Mouse (Mus musculus): ENCODE measurements at regions not wholly inside any gene's neighbourhood (a gene's known extent, or its start where the extent isn't known, plus 50 kb on each side); places are given as distances from the start of the nearest gene placed in this dataset.

DNA sequence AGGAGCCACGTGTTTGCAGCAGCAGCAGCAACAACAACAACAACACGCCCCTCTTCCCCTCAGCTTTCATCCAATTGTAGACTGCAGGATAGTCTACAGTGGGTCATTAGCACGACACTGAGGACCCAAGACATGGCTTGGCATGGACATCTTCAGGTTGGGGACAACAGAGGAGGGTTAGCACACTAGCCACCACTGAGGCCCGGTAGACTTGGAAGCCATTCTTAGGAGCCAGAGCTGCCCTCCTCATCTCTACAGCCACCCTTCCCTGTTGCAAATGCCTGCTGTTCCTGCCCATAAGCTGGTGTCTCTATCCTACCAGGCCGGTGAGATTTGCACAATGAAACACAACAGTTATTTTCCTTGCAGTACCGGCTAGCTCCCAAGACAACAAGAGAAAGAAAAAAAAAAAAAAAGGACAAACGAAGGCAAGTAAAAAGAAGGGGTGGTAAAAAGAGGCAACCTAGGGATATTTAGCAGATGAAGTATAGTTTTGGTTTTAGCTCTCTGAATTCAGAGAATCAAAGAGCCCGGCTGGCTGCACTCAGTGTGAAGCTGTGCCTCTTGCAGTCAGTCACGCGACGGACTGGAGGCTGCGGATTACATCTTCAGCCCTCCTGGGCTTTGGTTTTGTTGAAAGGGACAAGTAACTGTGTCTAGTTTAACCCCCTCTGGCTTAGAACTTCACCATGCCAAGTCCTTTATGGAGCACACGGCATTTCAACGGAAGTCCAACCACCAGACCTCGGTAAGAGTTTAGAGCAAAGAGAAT is 421.9 kb upstream of the Mki67 start:
- no peak for DNase-seq
- intact Hi-C loops (cut with DNase I) = no loop called here

DNA sequence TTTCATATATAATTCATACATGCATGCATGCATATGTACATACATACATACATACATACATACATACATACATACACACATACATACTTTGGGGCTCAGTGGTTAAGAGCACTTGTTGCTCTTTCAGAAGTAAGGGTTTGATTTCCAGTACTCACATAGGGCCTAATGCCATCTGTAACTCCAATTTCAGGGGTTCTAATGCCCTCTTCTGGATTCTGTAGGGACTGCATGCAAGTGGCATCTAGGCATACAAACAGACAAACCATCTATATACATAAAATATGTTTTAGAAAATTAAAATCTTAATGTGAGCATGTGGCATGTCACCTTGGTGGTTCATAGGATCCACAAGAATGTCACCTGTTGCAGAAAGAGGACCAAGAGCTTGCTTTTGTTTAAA is 426.7 kb upstream of the Mki67 start:
- no peak for DNase-seq
- intact Hi-C loops (cut with DNase I) = loop anchor here (5.0 kb wide), 1 partner anchor 306 kb away; no protein-coding TSS in a partner anchor

DNA sequence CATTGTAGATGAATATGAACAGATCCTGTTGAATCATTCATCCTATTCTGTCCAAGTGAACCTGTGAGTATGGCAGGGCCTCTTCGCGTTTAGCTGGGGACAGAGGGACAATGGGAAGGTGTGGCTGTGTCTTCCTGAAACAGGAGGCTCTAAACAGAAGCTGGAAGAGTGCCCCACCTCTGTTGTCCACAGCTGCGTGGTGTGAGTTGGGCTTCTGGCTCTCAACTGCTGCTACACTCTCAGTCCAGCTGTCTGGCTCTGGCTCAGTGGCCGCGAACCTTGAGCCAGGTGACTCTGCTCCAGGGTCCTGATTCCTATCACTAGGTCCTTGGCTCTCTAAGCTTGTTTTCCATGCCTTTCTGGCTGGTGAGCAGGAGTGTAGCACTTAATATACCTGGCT is 434.0 kb upstream of the Mki67 start:
- intact Hi-C loops (cut with DNase I) = loop anchor here (2.0 to 5.0 kb wide), 2 partner anchors 332 to 1171 kb away; no protein-coding TSS in a partner anchor
- DNase-seq = no peak

DNA sequence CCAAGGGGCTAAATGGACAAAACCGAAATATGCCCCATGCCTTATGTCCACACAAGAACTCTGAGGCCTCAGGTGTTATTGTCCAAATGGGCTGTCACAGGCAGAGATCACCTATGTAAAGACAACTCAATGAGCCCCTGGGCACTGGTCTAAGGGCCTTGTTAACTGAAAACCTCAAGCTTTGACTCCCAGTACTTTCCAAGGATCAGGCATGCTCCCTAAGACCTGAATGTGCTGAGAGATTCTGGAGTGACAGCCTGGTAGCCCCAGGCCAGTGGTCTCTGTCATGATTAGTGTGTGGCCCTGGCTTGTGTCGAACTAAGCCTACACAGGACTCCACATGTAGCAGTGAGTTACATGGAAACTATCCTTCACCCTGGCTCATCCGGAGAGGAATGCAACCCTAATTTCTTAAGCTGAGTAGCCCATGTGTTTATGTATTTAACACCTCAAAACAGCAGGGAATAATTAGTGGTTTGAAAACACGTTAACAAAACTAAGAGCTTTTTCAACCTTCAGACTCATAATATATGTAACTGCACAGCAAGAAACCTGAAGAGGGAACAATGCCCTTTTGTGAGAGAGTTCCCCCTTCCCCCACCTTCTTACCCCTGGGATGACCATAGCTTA is 435.3 kb upstream of the Mki67 start:
- intact Hi-C loops (cut with DNase I) = loop anchor here (2.0 to 5.0 kb wide), 2 partner anchors 331 to 1169 kb away; no protein-coding TSS in a partner anchor
- DNase-seq = no peak

DNA sequence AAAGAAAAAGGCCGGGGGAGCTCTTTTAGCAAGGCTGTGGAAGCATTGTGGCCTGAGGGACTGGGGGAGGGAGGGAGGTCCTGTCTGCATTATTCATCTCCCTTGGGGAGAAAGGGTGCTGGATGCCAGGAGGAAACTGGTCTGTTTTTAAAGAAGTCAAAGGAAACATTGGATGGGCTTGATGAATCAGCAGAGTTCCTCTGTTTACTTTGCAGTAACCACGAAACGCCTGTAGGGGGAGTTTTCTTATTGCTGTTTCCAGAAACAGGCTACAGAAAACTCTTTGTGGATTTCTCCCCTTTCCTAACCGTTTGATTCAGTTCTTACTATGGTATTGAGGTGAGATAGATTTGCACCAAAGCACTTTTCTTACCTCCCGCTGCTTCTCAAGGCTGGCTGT is 436.3 kb upstream of the Mki67 start:
- intact Hi-C loops (cut with DNase I) = loop anchor here (2.0 to 5.0 kb wide), 2 partner anchors 92 to 330 kb away; no protein-coding TSS in a partner anchor

DNA sequence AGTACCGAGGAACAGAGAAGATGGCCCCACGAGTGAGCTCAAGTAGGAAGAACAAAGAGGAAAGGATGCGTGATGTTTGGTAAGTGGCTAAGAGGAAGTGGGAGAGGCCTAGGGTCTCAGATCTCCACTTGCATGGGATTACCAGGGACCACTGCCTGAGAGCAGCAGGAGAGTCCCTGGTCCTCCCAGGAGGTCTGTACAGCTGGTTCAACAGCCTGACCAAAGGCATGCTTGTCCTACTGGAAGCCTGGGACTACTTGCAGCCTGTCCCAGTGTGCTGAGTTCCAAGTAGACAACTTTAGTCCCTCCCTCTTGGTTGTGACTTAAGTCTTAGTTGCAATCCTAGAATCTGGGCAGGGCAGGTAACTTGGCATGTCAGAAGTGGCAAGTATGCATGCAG is 437.5 kb upstream of the Mki67 start:
- intact Hi-C loops (cut with DNase I) = loop anchor here (2.0 to 5.0 kb wide), 2 partner anchors 93 to 329 kb away; no protein-coding TSS in a partner anchor
- DNase-seq = no peak

More for the DNA sequence above, 436.3 kb upstream of the Mki67 start:
- DNase-seq = peak; percentile 63 to 65

DNA sequence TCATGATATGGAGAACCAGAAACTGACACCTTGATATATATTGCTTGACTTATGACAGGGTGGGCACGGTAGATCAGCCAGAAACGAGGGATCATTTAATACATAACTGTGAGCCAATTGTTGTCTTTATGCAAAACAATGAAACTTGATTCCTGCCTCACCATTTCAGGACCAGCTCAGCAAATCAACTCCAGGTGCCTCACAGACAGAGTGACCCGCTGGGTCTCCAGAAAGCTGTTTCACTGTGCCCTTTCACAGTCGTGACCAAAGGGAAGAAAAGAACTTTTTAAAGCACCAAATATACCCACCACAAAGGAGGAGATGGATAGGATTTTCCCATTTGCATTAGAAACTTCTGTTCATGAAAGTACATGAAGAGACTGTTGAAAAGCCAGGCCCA is 443.0 kb upstream of the Mki67 start:
- DNase-seq = no peak
- intact Hi-C loops (cut with DNase I) = no loop called here

DNA sequence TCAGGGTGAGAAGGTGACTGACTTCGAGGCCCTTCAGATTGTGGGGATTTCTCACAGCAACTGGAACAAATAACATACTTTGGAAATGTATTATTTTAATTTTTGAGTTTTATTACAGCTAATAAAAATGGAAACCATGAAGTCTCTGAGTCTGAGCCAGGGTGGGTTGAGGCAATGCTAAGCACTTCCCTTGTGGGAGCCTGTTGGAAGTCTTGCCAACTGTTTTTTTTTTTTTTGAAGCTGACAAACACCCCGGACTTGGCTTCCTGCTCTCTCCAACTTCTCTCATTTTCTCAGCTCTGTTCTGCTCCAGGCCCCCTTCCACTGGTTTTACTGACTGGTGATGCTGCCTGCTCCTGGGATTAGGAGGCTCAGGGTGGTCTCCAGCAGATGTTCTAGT is 445.4 kb upstream of the Mki67 start:
- intact Hi-C loops (cut with DNase I) = no loop called here
- no peak for DNase-seq

DNA sequence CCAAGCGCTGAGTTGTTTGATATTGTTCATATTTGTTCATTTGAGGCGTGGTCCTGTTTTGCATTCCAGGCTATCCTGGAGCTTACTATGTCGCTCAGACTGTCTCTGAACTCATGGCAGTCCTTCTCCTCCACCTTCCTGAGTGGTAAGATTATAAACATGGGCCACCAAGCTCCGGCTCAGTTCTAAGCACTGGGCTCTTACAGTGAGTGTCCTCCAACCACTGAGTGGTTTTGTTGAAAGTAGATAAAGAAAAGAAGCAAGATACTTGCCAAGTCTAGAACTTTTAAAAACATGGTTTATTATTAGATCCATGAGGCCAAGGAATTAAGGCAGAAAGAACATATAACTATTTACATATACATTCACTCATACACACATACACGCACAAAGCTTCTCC is 448.7 kb upstream of the Mki67 start:
- intact Hi-C loops (cut with DNase I) = no loop called here
- DNase-seq = no peak

DNA sequence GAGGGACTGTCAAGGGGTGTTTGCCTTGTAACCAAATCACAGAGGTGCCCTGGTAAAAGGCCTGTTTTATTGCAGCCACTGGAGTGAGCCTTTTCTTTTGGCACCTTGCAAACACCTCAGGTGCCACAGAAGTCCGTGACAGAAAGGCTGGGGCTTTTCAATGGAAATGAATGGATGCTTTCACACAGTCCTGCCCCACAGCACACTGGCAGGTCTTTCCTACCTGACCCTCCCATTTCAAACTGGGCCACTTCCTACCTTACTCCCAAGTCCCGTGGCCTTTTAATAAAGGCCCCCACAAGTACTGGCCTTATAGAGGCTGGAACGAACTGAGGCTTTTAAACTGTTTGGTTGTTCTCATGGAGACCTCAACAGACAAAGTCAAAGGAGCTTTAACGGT is 453.1 kb upstream of the Mki67 start:
- intact Hi-C loops (cut with DNase I) = no loop called here

DNA sequence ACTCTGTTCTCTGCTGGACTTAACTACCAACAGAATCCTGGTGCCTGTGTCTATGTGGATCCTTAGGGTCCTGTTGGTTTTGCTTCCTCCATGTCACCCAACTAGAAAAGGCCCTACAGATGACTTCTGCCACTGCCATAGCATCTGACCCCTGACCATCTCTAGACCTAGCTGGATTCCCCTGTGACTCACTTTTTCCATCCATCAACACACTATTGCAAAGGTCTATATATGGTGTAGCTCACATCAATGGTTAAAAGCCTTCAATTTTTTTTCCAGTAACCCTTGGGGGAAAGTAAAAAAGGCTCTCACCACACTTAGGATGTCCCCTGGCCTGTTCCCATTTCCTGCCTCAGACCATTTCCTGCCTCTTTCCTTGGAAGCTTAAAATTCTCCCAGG is 460.2 kb upstream of the Mki67 start:
- intact Hi-C loops (cut with DNase I) = no loop called here
- DNase-seq = no peak

More for the DNA sequence above, 453.1 kb upstream of the Mki67 start:
- DNase-seq = no peak

DNA sequence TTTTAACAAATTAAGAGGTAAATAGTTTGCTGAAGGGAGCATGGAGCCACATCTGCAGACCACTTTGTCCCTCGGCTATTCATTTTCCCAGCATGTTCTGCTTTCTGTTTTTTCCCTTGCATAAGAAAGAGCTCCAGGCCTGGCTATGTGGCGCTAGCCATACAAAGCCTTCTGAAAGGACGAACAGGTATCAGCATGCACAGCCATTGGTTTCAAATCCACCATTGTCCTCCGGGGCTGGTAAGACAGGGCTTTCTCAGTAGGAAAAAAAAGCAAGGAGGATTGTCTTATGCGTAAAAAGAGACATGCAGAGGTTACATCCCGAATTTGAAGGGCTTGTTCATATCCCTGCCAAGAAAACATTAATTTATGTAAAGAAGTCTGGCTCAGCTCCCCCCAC is 464.8 kb upstream of the Mki67 start:
- intact Hi-C loops (cut with DNase I) = no loop called here
- no peak for DNase-seq

DNA sequence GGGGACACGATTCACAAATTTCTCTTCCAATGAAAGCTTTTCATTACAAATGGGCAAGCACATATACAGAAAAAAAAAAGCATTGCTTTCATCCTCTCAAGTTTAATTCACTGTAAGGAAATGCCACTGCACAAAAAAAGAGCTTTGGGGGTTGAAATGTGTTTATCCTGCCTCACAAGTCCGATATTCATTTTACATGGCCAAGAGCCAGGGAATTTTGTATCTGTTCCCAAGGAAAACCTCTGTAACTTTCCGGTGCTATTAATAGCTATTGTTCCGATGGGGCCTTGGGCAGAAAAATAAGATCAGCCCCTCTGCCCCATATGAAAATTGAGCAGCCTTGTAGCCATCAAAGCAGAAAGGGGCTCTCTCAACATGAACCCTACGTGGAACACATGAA is 465.9 kb upstream of the Mki67 start:
- peak in 1 of 2 experiments; percentile 11 for DNase-seq
- intact Hi-C loops (cut with DNase I) = no loop called here

DNA sequence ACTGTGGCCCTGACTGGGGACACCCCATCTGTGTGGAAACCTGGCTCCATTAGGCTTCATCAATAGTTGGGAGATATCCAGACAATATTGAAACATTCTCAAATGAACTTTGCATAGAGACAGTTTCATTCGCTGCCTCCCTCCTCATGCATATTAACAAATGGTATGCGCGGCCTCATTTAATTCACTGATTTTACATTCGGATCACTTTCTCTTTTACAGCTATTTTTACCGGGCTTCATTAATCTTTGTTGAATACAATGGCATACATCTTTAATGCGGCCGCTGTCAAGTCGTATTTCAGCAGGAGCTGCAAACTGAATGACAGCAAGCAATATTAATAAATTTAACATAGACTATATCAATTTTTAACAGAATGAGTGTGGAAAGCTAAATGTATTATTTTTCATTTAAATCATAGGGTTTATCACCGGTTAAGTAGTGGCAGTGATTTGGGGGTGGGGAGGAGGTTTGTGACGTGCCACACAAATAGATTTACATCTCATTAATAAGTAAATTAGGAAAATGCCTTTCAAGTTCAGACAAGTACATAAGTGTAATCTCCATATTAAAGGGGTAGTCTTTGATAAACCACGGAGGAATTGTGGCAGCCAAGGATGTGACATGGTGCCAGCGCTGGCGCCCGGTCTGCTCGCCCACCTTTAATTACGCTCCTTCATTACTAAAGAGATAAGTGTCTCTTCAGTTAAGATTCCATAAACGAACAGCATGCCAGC is 480.4 kb upstream of the Mki67 start:
- intact Hi-C loops (cut with DNase I) = no loop called here
- DNase-seq = no peak

DNA sequence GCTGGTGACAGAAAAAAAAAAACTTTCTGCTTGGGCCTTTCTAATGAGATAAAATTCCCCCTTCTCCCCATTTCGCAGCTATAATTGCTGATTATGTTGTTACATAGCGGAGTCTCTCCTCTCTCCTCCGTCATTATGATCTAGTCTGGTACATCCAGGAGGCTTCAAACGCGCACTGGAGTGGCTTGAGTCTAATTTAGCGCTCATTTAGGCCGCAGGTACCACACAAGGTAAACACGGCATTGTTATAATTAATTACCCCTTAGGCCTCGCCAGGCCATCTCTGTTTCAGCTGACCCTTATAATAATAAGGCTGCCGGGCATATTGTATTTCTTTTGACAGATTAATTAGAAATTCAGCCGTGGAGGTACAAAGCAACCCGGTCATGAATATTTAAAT is 492.7 kb upstream of the Mki67 start:
- no peak for DNase-seq
- intact Hi-C loops (cut with DNase I) = no loop called here

DNA sequence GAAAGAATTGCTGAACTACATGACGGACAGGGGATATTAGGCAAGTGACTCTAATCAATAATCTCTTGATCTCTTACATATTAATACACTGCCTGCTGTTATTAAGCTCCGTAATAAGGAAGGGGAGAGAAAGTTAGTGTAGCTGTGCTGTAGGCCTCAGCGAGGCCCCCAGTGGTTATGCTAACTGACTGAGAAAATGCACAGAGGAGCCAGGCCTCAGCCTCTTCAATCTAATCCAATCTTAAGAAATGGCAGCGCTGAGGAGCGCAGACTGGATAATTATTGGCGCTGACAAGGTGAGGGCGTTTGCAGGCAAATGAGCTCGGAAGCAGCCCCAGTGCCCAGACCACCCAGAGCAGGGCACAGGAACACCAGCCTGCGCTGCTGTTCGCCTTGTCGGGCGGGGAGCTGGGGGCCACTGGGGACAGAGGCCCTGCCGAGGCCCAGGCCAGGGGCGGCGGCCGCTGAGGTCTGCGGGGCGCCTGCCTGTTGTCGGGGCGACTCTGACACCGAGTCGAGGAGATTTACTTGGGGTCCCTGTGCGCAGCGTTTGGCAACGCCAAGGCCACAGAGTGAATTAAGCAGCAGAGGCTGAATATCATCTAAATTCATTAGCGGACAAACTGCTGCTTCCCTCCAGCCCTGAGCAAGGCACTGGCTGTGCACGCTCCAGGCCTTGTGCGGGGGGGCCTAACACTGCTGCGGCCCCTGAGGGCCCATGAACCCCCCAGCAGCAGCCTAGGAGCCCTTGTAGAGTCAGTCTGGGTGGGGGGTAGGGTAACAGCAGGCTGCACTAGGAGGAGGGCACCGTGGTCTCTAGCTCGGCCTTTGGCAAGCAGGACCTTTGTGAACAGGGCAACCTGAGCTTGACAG is 493.4 kb upstream of the Mki67 start:
- no peak for DNase-seq
- intact Hi-C loops (cut with DNase I) = no loop called here

DNA sequence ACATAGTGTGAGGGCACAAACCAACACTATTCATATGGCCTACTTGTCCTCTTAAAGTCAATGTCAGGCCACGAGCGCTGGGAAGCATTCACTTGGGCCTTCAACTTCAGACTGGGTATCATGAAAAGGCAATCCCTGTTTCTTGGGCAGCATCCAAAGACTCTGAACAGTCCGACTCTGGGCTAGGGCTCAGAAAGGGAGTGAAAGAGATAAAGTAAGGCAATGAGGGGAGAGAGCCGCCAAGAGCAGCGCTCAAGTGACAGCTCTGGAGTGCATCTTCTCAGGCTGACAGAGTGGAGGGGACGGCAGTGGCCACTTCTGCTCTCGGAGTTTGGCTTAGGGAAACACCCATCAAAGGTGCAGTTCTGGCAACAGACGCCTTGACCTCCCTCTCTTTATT is 496.3 kb upstream of the Mki67 start:
- peak; percentile 33 to 53 for DNase-seq
- intact Hi-C loops (cut with DNase I) = no loop called here

DNA sequence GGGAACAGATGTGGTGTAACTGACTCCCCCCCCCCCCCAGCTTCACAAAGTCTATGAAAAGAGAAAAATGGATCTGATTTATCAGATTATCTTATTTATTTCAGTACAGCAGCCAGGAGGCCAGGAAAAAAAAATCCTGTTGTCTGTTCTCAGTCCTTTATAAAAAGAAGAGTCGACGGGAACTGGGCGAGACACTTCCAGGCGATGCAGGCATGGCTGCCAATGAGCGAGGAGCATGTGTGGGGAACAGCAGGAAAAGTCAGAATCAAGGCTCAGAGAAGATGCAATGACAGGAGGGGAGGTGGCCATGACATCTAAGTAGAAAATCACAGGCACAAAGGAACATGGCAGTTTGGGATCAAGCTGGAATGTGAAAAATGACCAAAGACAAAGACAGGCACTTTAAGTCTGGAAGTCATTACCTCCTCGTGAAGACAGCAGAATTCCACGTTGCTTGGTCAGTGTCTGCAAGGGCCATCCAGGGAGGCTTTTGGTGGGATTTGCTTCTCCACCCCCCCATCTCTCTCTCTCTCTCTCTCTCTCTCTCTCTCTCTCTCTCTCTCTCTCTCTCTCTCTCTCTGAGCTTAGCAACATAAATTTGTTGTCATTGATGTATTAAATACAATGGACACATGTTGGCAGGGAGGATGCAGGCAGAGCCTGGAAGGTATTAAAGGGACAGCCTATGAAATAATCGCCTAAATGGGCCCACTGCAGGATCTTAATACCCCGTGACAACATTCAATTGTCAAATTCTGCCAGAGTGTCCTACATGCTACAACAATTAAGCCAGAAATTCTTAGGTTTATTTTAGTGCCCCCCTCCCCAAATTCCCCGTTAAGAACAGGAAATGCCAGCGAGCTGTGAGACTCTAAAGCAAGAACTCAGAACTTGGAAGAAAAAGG is 497.1 kb upstream of the Mki67 start:
- DNase-seq = no peak
- intact Hi-C loops (cut with DNase I) = no loop called here

DNA sequence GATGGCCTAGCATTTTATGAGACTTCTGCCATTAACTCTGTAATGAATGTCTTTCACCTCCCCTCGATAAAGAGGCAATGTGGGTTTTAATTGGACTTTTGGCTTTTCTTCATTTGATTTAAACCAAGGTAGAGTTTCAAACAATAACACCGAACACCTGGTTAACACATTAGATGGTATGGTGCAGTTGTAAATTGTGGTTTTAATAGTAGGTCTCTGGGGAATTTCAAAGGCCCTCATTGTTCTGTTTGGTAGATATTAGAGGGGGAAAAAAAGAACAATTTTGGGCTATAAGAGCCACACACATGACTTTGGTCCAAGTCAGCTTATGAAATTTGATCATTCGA is 497.8 kb upstream of the Mki67 start:
- DNase-seq = no peak
- intact Hi-C loops (cut with DNase I) = no loop called here

DNA sequence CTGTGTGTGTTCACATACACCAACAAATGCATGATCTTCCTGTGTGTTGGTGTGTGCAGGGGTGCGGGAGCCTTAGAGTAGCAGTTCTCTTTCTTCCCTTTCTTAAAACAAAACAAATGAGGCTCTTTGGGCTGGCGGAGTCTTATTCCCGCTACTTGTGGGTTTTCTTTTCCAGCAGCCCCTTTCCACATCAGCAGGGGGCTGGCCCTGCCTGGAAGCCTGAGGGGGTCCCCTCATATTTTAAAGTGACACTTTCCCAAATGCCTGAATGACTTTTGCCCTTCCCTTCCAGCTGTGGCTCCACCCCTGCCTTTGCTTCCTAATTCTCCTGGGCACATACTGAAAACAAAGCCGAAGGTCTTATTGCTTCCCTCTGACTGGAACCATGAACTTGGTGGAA is 498.3 kb upstream of the Mki67 start:
- intact Hi-C loops (cut with DNase I) = no loop called here
- DNase-seq = no peak

All from heart, postnatal 36 days (tissue).